Mouse (Mus musculus) MEL (cell line): ENCODE results near the gene Wdfy1.

Experiments used
- CHD1 ChIP-seq: IDR thresholded peaks from 2 replicates; pipeline ENCODE4 v1.6.1; 2012; ENCODE audit warnings: low read depth, mild to moderate bottlenecking, inconsistent platforms, low read length, improper control_type of control experiment
- CHD2 ChIP-seq: IDR thresholded peaks from 2 replicates; pipeline ENCODE4 v1.6.1; 2011; ENCODE audit warnings: low read length, improper control_type of control experiment
- CTCF ChIP-seq, 3 experiments: IDR thresholded peaks in 2 of 3; conservative IDR thresholded peaks in 1 of 3; 2 replicates each; pipeline ENCODE4 v1.5.1; 2011 to 2012; ENCODE audit warnings: low read length in 3 of 3, low read depth in 2 of 3, mild to moderate bottlenecking in 2 of 3, improper control_type of control experiment in 1 of 3, inconsistent platforms in 1 of 3, mixed read lengths in 1 of 3, moderate library complexity in 1 of 3; ENCODE audit not compliant: control insufficient read depth in 1 of 3, insufficient read depth in 1 of 3, poor library complexity in 1 of 3, severe bottlenecking in 1 of 3
- ELF1 ChIP-seq: IDR thresholded peaks from 2 replicates; pipeline ENCODE4 v1.6.1; 2014; ENCODE audit warnings: low read depth, mild to moderate bottlenecking, inconsistent platforms, low read length, improper control_type of control experiment, moderate library complexity
- EP300 ChIP-seq, 2 experiments: IDR thresholded peaks; 2 replicates each; pipeline ENCODE4 v1.6.1; 2011; ENCODE audit warnings: improper control_type of control experiment in 2 of 2, low read length in 2 of 2, low read depth in 1 of 2, mild to moderate bottlenecking in 1 of 2
- ETS1 ChIP-seq: IDR thresholded peaks from 2 replicates; pipeline ENCODE4 v1.6.1; 2012; ENCODE audit warnings: low read depth, mild to moderate bottlenecking, inconsistent platforms, low read length, improper control_type of control experiment, moderate library complexity
- GABPA ChIP-seq: IDR thresholded peaks from 2 replicates; pipeline ENCODE4 v1.6.1; 2012; ENCODE audit warnings: low read depth, mild to moderate bottlenecking, inconsistent platforms, low read length, improper control_type of control experiment, moderate library complexity
- HCFC1 ChIP-seq: IDR thresholded peaks from 2 replicates; pipeline ENCODE4 v1.6.1; 2012; ENCODE audit warnings: low read depth, mild to moderate bottlenecking, inconsistent platforms, low read length, improper control_type of control experiment, moderate library complexity
- JUND ChIP-seq: IDR thresholded peaks from 2 replicates; pipeline ENCODE4 v1.6.1; 2011; ENCODE audit warnings: low read depth, mild to moderate bottlenecking, improper control_type of control experiment, low read length
- KAT2A ChIP-seq: conservative IDR thresholded peaks from 2 replicates; pipeline ENCODE4 v1.6.1; 2012; ENCODE audit warnings: low read depth, low read length, improper control_type of control experiment, inconsistent platforms
- NRF1 ChIP-seq: IDR thresholded peaks from 2 replicates; pipeline ENCODE4 v1.6.1; 2014; ENCODE audit warnings: low read depth, mild to moderate bottlenecking, inconsistent platforms, low read length, improper control_type of control experiment, moderate library complexity; ENCODE audit not compliant: poor library complexity, insufficient read depth, severe bottlenecking
- POLR2A ChIP-seq, 2 experiments: IDR thresholded peaks; 2 replicates each; pipeline ENCODE4 v1.6.1; 2011 to 2012; ENCODE audit warnings: low read length in 2 of 2, mild to moderate bottlenecking in 2 of 2, control low read depth in 1 of 2, improper control_type of control experiment in 1 of 2, low read depth in 1 of 2, moderate library complexity in 1 of 2; ENCODE audit not compliant: control insufficient read depth in 1 of 2, insufficient read depth in 1 of 2, poor library complexity in 1 of 2
- ZMIZ1 ChIP-seq: IDR thresholded peaks from 2 replicates; pipeline ENCODE4 v1.6.1; 2012; ENCODE audit warnings: low read depth, mild to moderate bottlenecking, inconsistent platforms, low read length, improper control_type of control experiment, moderate library complexity

DNA sequence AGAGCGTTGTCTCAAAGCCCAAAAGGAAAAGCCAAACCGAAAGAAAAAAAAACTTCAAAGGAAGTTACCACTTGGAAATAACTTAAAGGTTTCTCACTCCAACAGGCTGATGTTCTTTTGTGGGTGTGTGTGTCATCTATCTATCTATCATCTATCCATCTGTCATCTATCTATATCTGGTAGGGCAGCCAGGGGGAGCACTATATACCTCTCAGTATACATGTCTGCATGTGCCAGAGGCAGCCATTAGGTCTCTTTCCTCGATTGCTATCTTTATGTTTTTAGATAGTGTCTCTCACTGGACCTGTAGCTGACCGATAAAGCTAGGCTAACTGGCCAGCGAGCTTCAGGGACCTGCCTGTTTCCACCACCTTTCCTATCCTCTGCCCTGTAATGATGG lies 41.1 kb downstream of the Wdfy1 start:
- TF ChIP-seq CTCF (IDR thresholded peaks at IDR 0.05 in 2 of 3, conservative IDR thresholded peaks at IDR 0.05 in 1 of 3; ENCODE audit: control insufficient read depth in 1 of 3, insufficient read depth in 1 of 3, low read depth in 2 of 3, low read length in 3 of 3, poor library complexity in 1 of 3, severe bottlenecking in 1 of 3) (no peak), GABPA (no peak), ETS1 (no peak), CHD1 (no peak), ZMIZ1 (no peak), HCFC1 (no peak), POLR2A (IDR thresholded peaks at IDR 0.05; ENCODE audit: control insufficient read depth in 1 of 2, insufficient read depth in 1 of 2, low read depth in 1 of 2, low read length in 2 of 2, poor library complexity in 1 of 2) (no peak), KAT2A (no peak), EP300 (IDR thresholded peaks at IDR 0.05; ENCODE audit: low read depth in 1 of 2, low read length in 2 of 2) (no peak), NRF1 (no peak), JUND (no peak), ELF1 (no peak), CHD2 (no peak)
